Mouse (Mus musculus) splenic B cell, adult 2 months (primary cell): ENCODE data around the gene B230118H07Rik.

Source experiments
- DNase-seq: peaks from one replicate; pipeline ENCODE4 v3.0.0-alpha.2; 2011; ENCODE audit warnings: low read depth, low spot score
- H3K27me3 ChIP-seq: 2 replicates; pipeline ENCODE4 v1.6.1; 2012; ENCODE audit warnings: mild to moderate bottlenecking, low read length, moderate library complexity, mixed read lengths; ENCODE audit not compliant: control insufficient read depth, poor library complexity, insufficient read depth, severe bottlenecking
- H3K36me3 ChIP-seq: 2 replicates; pipeline ENCODE4 v1.6.1; 2012; ENCODE audit warnings: mild to moderate bottlenecking, low read length, moderate library complexity, mixed read lengths; ENCODE audit not compliant: control insufficient read depth, poor library complexity, insufficient read depth, severe bottlenecking

The B230118H07Rik gene

DNA sequence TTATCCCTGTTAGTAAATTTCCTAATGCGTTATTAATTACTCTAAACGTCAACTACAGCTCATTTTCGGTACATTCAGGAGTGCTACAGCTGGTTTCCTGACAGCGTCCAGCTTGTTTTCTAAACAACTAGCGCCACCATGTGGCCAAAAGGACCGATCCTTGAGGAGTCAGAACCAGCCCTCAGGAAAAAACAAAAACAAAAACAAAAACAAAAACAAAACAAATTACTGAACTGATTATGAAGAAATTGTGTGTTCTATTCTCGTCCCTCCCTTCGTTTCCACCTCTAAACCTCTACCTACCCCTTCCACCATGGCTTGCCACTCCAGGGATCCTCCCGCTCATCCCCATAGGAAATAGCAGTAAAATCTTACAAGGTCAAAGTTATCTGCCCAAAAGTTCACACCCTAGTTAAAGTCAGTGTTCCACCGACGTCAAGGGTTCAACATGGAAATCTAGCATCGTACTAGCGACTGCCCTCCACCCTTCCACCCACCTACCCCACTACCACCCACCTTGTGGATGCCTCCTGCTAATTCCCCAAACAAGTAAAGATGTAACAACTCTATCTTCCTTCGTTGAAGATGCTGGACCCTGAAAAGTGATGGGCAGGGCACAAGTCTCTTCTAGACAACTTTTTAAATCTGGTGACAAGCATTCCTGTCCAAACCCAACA lies 3.7 kb upstream of the B230118H07Rik start:
- no peaks in the 10 kb centered on the region for H3K36me3 ChIP-seq
- H3K27me3 ChIP-seq: no peaks in the 10 kb centered on the region
- peak; percentile 80 for DNase-seq

DNA sequence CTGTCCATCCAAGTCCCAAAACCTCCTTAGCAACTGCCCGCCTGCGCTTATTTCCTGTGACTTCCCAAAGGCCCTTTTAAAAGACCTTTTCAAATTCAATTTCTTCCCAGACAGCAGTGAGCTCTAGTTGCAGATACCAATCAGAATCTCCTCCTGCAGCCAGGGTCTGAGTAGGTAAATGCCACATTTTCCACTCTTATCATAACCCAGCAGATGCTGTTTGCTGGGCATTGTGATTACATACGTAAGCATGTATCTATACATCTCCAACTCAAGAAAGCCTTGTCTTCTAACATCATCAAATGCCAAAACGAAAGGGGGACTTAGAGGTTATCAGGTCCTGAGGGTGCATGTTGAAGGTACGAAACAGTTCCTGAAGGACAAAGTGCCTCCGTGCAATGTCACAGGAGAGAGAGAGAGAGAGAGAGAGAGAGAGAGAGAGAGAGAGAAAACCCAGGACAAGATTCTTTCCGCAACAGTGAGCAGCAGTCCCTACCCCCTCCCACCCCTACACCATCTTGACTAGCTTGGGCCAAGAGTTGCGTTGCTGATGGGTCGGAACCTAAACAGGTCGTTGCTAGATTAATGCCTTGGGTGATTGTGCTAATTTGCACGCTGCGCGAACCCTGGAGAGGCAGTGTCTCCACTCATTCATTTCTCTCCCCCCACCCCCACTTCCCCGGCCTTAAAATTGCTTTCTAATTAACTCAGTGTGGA lies 3.0 kb upstream of the B230118H07Rik start:
- peak; percentile 10 for DNase-seq
- no peaks in the 10 kb centered on the region for H3K27me3 ChIP-seq

DNA sequence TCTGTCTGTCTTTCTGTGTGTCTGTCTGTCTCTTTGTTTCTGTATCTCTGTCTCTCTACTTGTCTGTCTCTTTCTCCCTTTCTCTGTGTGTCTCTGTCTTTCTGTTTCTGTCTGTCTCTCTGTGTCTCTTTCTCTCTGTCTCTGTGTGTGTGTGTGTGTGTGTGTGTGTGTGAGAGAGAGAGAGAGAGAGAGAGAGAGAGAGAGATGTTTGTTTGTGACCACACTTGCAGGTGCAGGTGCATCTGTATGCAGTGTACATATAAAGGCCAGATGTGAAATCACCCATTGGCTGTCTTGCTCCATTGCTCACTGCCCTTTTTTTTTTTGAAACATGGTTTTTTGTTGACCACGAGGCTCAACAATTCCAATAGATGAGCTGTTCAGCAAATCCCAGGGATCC lies 1.1 kb upstream of the B230118H07Rik start:
- Histone ChIP-seq H3K27me3 (no peaks in the 10 kb centered on the region), H3K36me3 (no peaks in the 10 kb centered on the region)
- DNase-seq: no peak

More for the DNA sequence above, 3.0 kb upstream of the B230118H07Rik start:
- H3K36me3 ChIP-seq: no peaks in the 10 kb centered on the region

DNA sequence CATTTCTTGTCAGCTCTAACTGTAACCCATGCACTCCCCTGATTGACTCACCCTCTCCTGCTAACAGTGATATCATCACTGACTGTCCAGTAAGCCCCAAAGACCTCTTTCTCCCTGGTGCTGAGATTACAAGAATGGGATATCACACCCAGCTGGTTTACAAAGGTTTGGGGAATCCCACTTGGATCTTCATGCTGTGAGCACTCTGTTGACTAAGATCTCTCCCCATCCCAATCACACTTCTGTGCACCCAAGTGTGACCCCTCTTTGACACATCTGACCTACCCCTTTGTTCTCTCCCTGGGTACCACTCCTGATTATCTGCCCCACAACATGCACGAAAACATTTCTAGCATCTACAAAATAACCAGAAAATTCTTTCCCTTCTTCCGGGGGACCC lies 971 bp downstream of the B230118H07Rik start:
- no peaks in the 10 kb centered on the region for H3K36me3 ChIP-seq
- no peak for DNase-seq
- no peaks in the 10 kb centered on the region for H3K27me3 ChIP-seq

DNA sequence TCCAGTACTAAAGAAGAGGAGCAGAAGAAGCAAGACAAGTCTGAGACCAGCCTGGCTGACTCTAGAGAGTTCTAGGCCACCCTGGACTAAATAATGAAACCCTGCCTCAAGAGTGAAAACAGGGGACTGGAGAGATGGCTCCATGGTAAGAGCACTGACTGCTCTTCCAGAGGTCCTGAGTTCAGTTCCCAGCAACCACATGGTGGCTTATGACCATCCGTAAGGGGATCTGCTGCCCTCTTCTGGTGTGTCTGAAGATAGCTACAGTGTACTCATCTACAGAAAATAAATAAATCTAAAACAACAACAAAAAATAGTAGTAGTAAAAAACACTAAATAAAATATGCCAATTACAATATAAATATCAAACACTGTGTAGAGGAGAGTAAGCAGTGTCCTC lies 3.5 kb downstream of the B230118H07Rik start:
- H3K27me3 ChIP-seq: no peaks in the 10 kb centered on the region
- DNase-seq: no peak
- no peaks in the 10 kb centered on the region for H3K36me3 ChIP-seq

DNA sequence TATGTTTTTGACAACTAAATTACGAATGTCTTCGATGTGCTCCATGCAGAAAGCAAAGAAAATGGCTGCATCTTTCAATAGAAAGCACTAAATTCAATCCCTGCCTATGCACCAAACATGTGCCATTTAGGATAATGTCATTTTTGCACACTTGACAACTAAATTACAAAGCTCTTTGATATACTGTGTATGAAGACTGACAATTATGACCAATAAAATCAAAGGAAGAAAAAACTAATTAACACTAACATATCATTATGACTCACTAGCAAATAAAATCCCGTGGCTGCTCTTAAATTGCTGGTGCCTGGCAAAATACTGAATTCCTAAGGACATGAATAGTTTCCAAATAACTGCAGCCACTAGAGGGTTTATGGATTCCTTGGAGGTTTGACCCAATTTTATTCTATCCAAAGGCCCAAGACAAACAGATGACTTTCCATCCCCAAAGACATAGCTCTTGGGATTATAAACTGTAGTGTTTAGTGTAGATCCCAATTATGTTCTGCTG lies 9.4 kb downstream of the B230118H07Rik start:
- DNase-seq: no peak
- no peaks in the 10 kb centered on the region for H3K27me3 ChIP-seq
- no peaks in the 10 kb centered on the region for H3K36me3 ChIP-seq

DNA sequence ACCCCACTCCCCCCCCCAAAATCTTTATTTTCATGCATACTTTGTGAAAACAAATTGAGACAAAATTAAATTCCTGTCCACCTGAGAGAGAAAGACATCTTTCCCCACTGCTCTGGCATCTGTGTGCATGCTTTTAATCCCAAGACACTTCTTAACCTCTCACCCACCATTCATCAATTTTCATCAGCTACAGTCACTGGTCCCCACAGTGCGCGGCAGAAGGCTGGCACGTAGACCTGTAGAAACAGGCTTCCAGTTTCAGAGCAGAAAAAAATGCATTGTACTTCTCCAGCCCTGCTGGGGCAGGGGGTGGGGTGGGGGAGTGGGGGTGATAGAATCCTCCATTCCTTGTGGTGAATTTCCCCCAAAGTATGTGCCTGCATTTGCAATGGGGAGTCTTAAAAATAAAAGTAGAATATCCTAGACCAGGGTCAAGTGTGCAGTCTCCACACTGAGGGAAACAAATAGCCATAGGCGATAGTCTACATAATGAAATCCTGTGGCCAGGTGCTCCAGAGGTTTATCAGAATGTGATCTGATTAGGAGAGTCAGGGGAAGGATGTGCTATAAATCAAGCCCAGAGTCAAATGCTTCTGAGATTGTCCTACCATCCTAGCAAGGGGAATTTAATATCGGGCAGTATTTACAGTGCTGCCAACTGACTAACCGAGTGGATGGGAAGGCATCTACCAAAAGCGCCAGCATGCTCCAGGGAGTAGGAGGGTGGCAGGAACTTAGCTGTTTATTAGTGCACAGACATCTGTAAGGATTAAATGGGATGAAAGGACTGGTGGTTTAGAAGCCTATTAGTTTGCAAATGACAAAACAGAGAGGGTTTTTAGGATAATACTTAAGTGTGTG lies 10.1 kb downstream of the B230118H07Rik start:
- Histone ChIP-seq H3K27me3 (no peaks in the 10 kb centered on the region), H3K36me3 (no peaks in the 10 kb centered on the region)
- DNase-seq: no peak

DNA sequence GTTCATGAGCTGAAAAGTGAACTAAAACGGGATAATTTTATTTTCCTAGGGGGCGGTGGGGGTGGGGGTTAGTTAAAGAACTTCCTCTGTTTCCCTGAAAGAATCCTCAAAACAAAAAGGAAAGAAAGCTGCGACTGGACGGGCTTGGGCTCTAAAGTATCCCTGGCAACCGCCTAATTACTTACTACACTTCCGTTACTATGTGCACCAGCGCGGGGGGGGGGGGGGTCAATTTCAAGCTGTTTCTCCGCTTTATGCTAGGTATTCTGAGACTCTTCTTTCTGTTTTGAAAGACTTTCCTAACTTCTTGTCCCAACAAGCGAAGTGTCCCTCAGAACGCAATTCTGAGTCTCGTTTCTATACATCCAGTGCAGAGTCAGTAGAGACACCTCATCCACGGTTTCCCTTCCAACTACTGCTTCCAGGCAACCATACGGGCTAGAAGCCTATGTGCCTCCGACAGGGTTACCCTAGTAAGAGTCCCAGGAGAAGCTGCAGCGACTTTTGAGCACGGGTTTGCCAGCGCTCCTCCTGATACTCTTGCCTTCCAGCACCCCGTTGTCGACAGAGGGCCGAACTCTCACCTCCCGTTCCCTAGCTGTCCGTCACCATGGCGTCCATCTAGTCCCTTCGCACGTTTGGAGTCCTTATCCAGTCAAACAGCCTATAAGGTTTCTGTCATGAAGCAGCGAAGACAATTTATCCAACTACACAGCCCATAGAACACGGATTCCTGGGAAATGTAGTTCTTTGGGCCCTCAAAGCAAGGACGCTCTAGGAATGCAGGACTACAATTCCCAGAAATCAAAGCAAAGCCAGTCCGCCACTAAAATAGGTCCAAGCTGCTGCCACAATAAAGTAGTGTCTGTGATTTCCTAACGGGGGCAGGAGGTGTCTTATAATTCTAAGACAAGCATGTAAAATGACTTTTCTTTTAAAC lies 20.8 kb downstream of the B230118H07Rik start:
- peak; percentile 77 for DNase-seq
- H3K27me3 ChIP-seq: no peaks in the 10 kb centered on the region
- H3K36me3 ChIP-seq: no peaks in the 10 kb centered on the region

DNA sequence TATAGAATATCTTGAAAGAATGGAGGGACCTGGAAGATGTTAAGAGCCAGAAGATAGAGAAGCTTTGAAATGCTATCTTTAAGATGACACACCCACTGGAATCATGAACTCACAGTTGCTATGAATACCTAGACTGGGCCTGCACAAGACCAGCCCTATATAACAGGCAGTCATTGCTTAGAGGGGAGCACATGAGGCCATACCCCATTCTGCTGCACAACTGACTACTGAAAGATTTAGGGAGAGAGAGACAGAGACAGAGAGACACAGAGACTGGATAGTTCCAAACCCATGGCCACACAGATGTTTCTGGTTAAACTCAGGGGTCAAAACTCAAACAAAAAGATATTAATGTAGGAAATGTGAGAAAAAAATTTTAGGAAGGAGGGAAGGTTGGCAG lies 22.1 kb downstream of the B230118H07Rik start:
- DNase-seq: no peak
- no peaks in the 10 kb centered on the region for H3K36me3 ChIP-seq
- H3K27me3 ChIP-seq: no peaks in the 10 kb centered on the region

DNA sequence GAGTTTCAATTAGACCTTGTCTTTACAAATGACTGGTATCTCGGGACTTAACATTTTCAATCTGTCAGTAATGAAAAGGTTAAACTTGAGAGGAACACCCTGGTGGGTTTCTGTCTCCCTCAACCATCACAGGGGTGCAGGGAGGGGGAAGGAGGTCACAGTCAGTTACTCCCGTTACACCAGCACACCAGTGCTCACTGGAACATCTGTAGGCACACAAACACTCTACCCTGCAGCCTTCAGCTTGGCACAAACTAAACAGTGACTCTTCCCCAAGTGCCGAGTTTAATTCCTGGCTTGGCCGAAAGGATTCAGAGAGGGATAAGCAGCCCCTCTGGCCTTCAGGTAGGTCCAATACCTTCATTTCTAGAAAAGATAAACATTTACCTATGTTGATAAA lies 24.8 kb downstream of the B230118H07Rik start, which contains the start of gene Rag2:
TSS of gene Rag2 (plus strand) at position 193 of the 400 bp plus-strand sequence.
- DNase-seq: no peak
- H3K27me3 ChIP-seq: peaks cover 2% of the 10 kb centered on the region; the same call in 1 of the 2 replicates
- H3K36me3 ChIP-seq: no peaks in the 10 kb centered on the region

DNA sequence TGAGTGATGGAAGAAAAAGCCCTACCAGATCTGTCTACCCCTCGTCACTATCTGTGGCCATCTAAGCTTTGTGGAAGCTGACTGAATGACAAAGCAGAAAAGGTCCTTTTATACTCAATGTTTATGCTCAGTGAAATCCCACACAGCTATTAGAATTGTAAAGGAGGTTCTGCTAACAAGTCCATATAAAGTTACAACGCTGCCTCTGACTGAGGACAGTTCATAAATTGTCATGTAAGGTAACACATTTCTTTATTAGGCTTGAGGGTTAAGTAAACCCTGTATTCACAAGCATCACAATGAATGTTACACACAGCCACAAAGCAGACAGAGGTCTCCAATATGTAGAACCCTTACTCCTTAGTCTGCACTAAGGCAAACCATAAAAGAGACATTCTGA lies 25.3 kb downstream of the B230118H07Rik start:
- Histone ChIP-seq H3K36me3 (no peaks in the 10 kb centered on the region), H3K27me3 (peaks cover 2% of the 10 kb centered on the region; the same call in 1 of the 2 replicates)
- DNase-seq: no peak

DNA sequence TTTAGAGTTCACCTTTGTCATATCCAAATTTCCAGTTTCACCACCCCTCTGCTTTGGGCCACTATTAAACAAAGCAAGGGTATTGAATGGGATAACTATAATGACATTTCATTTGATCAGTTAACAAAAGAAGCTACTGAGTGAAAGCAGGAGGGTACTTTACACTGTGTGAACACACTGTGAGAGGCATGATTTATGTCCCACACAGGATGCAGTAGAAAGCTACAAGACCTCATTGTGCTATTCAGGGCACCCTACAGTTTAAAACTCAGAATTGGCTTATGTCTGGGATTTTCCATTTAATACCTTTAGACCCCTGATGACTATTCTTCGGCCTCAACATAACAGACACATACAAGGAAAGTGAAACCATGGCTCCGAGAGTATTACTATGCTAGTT lies 26.3 kb downstream of the B230118H07Rik start:
- Histone ChIP-seq H3K27me3 (peaks cover 2% of the 10 kb centered on the region; the same call in 1 of the 2 replicates), H3K36me3 (no peaks in the 10 kb centered on the region)
- DNase-seq: no peak

DNA sequence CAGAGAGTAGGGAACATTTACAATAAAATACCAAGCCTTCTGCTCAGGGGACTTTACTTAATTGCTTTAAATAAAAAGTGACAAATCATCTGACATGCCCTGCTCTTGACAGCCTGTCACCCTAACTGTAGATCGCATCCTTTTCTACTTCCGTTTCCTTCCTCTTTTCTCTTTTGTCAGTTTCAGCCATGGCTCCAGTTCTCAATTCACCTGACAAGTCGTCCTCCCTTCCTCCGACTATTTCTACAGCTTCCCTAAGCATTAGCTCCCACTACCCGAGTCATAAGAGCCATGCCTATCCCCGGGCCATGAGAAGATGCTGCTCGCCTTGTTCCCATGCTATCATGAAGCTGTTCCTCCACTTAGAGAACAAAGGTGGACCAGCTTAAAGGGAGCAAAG lies 27.7 kb downstream of the B230118H07Rik start:
- peak; percentile 38 for DNase-seq
- Histone ChIP-seq H3K36me3 (no peaks in the 10 kb centered on the region), H3K27me3 (peaks cover 2% of the 10 kb centered on the region)

DNA sequence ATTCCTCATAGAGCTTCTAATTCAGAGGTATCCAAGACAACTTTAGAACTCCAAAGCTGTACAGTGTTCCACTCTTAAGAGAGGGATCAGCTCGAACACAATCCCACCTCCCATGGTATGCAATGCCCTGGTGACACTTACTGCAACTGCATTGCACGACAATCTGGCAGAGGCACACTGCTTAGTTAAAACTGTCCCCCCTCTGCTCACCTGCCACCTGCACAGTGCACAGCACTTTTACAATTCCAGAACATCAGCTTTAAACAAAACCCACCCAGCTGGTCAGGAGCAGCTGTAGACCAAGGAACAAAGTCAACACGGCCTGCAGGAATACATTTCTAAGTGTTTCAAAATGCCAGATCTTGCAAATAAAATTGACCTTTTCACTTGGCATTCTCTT lies 28.4 kb downstream of the B230118H07Rik start:
- H3K36me3 ChIP-seq: no peaks in the 10 kb centered on the region
- no peak for DNase-seq
- H3K27me3 ChIP-seq: peaks cover 2% of the 10 kb centered on the region
